Mouse (Mus musculus): Measurements from ENCODE around the gene Gm3336.
A peak's percentile ranks its signal among the peaks of the same experiment; 100 is the strongest.

The Gm3336 gene

DNA sequence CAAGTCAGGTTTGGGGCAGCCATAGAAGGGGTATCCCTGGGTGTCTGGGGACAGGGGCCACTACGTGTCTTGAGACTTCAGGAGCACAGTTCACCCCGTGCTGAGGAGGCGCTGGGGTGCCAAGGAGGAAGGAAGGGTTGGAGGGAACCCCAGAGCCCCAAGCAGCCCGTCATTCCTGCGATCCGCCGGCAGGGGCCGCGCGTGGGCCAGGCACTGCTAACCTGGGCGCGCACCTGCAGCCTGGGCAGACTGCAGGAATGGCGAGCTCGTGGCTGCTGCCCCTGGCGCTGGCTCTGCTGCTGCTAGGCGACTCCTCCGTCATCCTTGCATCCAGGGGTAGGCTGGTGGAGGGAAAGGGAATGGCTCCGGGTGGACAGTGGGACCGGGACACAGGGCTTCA lies at the start of gene Gm3336:
Gene Gm3336, plus strand, starts transcription at position 247 of the 400 bp plus-strand sequence.
- DNase-seq (ENCODE audit: low spot score in 2 of 2) = peak in 1 of 2 experiments; percentile 46

DNA sequence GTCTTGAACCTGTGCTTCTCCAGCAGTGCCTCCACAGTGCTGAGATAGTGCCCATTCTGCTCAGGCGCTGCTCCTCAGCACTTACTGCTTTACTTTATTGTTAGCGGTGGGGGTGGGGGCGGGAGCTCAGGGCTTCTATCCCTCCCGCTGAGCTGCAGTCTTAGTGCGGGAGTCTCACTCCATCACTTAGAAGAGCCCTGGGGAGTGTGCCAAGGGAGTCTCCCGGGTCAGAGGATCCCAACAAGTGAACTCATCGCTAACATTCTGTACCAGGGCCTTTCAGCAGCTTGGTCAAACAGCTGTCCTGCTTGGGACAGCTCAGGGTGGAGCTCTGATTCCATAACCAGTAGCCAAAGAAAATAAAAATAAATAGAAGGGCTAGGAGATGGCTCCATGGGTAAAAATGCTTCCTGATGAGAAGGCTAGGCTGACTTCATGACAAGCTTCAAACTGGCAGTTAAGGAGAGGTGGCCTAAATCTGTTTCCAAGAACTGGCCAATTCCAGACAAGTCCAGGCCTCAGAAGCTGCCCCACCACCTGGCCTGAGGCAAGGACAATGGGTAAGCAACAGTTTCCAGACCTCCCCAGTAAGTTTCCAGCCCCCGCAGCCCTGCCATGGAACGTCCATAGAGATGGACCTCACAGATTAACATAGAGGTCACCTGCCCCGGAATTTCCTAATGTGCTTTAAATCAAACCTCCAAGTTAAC lies 46.6 kb upstream of the Gm3336 start:
- no peak for DNase-seq (ENCODE audit: low spot score in 2 of 2)

DNA sequence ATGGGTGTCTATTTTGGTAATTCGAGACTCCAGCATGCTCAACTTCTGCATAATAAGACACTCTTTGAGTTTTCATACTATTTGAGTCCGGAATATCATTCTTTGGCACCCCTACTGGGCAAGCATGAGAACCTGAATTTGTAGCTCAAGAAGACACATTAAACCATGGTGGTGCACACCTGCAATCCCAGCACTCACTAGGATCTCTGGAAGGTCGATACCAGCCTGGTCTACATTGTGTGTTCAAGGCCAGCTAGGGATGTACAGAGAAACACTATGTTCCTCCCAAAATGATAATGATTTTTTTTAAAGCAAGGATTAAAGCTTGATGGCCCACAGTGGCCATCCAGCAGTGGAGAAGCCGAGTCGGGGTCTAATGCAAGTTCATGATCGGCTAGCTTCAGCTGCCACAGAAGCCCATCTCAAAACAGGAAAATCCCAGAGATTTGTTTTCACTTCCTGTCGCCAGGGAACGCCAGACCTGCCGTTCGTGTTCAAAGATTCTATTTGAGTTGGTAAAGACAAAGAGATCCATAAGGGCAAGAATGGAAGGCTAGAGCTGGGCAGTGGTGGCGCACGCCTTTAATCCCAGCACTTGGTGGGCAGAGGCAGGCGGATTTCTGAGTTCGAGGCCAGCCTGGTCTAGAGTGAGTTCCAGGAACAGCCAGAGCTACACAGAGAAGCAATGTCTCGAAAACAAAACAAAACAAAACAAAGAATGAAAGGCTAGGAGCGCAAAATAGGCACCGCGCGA lies 45.8 kb upstream of the Gm3336 start:
- no peak for DNase-seq (ENCODE audit: low spot score in 2 of 2)

DNA sequence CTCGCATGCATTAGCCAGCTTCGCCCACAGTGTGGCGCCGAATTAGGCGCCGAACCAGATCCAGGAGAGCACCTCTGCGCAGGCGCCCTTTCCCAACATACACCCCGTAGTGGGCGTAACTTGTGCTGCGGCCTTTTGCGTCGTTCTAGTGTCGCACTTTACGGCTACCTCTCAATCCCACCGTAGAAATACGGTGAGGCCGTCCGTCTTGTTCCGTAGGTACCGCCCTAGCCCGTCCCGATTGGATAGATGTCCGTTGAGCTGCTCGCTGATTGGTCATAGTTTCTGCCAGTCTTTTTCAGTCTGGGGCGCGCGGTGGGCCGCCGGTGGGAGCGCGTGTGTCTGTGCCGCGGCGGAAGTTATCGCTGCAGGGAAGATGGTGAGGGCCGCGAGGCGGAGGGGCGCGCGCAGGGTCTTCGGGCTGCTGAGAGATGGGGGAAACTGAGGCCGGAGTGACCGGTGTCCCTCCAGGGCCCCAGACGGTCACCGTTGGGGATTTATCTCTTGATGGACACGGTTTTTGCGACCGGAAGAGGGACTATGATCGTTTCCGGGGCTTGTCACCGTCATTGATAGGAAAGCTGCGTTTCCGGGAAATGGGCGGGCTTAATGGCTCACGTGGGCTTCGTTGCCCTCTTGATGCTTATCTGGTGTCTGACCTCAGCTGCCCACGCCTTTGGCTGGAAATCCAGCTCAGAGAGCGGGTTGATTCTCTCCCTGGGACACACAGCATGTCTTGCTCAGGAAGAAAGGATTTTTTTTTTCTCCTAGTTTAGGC lies 45.1 kb upstream of the Gm3336 start, which contains the start of gene Lsm4:
Gene Lsm4, plus strand, starts transcription at position 170 of the 778 bp plus-strand sequence.
- peak; percentile 97 to 99 for DNase-seq (ENCODE audit: low spot score in 2 of 2)

DNA sequence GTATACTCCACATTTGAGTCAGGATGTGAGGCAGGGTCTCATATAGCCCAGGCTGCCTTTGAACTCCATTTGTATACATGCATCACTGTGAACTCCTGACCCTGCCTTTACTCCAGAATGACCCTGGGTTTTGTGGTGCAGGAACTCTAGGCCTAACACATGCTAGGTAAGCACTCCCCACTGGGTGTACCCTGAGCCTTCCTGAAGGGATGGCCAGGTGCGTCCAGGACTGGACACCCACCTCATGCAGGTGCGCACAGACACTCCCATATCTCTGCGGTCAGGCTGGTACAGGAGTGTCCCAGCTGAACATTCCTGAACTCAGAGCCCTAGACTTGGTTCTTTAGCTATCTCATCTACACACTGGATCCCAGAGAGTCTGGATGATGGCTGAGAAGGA lies 44.2 kb upstream of the Gm3336 start:
- DNase-seq (ENCODE audit: low spot score in 2 of 2) = no peak

DNA sequence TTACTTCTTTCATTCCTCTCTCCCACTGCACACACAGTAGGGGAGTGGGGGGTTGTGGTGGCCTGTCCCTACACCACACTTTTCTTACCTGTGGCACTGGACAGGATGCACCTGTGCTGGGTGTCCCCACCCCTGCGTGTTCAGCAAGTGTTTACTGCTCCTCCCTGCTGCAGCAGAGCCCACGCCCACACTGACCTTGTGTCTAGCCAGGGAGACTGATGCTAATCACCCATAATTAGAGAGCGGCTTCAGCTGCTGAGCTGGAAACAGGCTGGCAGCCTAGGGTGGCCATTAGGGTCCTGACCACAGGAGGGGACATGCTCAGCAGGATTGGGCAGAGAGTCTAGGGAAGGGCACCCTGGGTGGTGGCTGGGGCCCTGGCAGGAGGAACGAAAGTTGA lies 43.6 kb upstream of the Gm3336 start:
- DNase-seq (ENCODE audit: low spot score in 2 of 2) = no peak

DNA sequence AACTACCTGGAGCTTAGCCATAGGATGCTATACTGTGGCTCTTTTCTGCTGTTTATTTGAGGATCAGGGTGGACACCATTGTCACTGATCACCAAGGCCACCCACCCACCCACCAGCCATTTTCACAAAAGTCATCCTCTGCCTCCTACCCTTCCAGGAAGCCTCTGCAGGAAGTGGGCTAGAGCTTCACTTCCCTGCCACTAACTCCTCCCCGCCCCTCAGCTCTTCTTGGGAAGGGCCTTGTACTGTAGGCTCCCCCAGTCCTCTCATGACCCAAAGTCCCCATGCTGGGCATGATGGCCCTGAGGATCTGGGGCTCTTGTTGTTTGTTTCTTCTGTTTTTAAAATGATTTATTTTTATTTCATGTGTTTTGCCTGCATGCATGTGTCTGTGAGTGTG lies 43.0 kb upstream of the Gm3336 start:
- no peak for DNase-seq (ENCODE audit: low spot score in 2 of 2)

DNA sequence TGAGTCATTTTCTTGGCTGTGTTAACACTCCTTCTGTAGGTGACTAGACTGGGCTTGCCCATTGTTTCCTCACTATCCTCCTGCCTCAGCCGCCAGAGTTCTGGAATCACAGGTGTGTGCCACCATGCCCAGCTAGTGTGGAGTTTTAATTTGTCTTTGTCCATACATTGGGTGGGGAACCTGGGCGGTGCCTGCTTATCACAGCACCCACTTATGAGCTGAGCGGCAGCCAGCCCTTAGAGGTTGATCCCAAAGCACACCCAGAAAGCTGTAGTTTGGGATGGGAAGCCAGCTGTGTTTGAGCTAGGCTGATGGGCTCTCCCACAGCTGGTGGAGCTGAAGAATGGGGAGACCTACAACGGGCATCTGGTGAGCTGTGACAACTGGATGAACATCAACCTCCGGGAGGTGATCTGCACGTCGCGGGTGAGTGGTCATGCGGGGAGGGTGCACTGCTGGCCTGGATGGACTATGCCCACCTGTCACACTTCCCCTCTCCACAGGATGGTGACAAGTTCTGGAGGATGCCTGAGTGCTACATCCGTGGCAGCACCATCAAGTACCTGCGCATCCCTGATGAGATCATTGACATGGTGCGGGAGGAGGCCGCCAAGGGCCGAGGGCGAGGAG lies 40.8 kb upstream of the Gm3336 start:
- DNase-seq (ENCODE audit: low spot score in 2 of 2) = no peak

DNA sequence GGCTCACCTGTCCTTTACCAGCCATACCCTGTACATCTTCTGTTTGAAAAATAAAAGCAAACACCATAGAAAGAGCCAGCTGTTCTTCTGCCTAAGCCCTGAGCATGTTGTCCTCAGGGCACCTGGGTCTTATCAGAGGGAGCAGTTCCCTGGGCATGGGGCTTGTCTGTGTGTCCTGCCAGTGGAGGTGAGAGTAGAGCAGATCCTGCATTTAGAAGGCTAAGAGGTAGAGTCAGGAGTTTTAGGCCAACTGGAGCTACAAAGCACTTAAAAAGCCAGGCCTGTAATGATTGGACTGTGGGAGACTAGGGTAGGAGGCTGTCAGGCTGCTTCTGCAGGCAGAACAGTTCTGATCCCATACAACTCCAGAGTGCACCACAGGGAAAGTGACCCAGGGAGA lies 39.7 kb upstream of the Gm3336 start:
- DNase-seq (ENCODE audit: low spot score in 2 of 2) = no peak

DNA sequence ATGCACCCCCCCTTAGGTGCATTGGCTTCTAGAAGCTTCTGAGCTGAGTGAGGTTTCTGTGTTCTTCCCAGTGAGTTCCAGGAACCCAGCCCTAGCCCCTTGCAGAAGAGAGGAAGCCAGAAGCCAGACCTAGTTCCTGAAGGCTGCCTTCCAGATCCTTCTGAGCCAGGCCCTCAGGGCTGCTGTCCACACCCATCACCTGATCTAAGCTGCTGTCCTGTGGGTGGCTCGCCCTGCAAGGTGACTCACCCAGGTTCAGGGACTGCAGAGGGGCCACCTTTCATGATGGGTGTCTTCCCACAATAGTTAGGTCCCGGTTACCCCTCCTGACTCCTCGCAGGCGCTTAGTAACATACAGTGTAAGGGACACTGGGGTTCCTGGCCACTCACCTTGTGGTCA lies 38.9 kb upstream of the Gm3336 start:
- DNase-seq (ENCODE audit: low spot score in 2 of 2) = no peak

DNA sequence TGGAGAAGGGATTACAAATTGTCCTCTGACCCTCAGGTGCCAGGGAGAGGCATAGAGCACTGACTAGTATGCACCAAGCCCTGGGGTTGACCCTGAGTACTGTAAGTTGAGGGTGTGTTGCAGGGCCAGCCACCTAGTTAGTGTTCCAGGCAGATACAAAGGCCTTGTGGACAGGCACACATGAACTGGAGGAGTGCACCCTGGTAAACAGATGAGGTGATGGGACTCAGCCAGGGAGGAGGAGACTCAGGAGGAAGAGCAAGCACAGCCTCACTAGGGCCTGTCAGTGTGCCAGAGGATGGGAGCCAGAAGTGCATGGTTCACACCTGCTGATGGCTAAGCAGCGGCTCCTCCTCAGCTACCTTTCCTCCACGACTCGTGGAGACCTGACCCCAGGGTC lies 38.3 kb upstream of the Gm3336 start:
- DNase-seq (ENCODE audit: low spot score in 2 of 2) = no peak

DNA sequence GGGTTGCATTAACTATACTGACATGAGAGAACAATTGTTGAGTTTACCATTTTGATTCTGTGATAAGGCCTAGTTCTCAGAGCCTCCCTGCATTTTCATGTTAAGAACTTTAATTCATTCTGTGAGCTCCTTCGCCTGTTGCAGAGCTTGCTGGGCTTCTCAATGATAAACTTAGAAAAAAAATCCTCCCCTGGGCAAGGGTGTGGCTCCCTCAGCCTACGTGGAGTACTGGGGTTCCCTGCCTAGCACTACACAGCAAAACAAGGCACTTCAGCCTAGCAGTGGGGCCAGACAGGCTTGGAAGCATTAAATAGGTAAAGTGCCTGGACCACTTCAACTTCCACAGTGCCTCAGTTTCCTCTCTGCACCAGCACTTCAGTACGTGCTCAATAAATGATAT lies 36.9 kb upstream of the Gm3336 start:
- DNase-seq (ENCODE audit: low spot score in 2 of 2) = no peak

DNA sequence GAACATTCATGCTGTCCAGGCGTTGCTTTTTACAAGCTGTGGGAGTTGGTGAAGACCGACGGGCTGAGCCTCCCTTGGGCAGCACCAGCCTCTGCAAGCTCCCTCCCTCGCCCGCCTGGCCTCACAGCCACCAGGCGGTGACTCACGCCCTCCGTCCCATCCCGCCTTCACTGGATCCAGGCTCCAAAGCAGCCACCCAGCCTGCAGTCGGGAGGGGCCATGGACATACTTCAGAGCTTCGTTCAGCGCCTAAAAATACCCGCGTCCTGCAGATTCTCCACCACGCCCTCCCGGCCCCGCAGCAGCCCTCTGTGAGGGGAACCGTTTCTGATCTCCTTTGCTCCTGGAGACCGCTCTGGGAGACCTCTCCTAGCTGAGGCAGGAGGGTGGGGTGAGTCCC lies 36.1 kb upstream of the Gm3336 start:
- no peak for DNase-seq (ENCODE audit: low spot score in 2 of 2)

DNA sequence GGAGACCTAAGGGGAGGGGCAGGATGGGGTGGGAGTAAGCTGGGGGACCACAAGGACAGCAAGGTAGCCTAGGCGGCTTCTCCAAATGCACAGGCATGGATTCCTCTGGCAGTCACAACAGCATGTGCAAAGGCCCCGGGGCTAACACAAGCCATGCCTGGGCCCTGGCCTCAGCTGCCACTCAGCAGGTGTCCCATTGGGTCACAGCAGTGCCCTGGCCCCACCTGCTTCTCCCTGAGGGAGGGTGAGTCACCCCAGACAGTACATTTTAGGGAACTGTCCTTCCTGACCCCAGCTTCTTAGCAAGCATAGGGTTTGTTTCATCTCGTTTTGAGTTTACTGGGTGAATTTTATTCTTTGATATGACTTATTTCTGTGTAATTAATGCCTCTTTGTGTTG lies 35.7 kb upstream of the Gm3336 start:
- DNase-seq (ENCODE audit: low spot score in 2 of 2) = no peak

DNA sequence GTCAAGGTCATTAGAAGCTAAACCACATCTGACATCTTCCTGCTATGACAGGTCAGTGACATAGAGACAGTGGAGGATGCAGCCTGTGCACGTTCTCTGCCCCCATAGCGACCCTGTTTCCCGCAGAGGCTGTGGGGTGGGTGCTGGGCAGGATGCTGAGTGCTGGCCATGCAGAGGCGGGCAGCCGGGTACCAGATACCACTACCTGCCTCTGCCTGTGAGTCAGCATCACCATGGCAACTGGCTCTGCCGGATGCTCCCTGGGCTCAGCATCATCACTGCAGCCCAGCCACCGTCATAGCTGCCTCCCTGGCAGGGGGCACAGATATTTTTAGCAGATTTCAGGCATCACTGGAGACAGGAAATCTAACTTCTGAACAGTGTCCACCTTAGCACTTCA lies 34.1 kb upstream of the Gm3336 start:
- peak; percentile 58 to 79 for DNase-seq (ENCODE audit: low spot score in 2 of 2)

DNA sequence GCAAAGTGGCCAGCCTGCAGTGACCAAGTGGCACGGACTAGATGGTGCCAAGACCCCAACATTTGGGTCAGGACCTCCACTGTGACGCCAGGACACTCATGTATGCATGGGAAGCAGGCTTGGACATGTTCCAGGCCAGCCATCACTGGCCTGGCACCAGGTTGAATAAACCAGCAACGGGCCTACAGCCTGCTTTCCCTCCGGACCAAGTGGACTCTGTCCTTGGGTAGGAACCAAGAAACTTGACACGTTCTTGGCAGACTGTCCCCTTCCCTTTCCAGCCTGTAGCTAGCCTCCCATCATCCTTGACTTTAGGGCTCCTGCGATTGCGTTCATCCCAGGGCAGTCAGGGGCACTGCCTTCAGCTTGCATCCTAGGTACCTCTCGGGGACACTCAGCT lies 30.8 kb upstream of the Gm3336 start:
- no peak for DNase-seq (ENCODE audit: low spot score in 2 of 2)

DNA sequence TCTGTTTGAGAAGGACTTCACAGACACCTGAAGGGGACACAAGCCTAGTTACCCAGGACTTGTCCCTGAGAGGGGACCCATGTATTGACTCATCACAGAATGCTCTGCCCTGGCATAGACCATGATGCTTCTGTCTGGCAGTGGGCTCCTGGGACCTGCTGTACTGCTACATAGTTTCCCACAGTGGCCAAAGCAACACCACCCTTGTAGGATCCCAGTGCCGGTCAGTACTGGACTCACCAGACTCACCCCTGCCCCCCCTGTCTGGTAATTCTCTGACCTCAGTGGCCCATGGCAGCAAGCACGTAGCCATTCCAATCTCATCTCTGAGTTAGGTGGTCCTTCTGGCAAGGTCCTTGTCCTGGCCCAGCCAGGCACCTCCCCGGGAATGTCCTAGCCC lies 30.2 kb upstream of the Gm3336 start:
- no peak for DNase-seq (ENCODE audit: low spot score in 2 of 2)

DNA sequence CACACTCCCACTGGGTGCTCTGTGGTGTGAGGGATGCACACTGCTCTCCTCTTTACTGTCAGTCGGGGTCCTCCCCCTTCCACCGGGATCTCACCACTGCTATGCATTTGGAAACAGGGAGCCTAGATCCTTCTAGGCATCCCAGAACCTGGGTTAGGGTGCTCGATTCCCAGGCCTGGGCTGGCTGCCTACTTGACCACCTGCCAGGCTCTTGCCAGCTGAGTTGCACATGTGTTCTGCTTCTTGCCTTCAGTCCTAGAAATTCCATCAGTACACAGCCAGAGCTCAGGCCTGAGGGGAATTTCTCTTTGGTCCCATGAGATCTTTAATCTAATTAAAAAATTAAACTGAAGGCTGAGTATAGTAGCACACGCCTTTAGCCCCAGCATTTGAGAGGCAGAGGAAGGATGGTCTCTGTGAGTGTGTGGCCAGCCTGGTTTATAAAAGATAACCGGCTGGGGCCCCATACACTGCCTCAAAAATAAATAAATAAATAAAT lies 28.4 kb upstream of the Gm3336 start:
- no peak for DNase-seq (ENCODE audit: low spot score in 2 of 2)

DNA sequence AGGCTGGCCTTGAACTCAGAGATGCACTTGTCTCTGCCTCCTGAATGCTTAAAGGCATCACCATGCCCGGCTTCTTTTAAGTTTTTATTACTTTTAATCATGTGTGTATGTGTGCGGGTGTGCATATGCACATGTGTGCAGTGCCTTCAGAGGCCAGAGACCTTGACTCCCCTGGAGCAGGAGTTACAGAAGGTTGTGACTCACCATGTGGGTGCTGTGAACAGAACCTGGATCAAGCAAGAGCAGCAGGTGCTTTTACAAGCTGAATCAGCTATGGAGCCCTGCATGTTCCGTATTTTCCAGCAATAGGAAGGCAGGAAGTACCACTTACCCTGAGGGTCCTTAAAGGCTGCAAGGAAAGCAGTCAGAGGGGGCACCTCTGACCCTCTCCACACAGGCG lies 27.1 kb upstream of the Gm3336 start:
- DNase-seq (ENCODE audit: low spot score in 2 of 2) = no peak

DNA sequence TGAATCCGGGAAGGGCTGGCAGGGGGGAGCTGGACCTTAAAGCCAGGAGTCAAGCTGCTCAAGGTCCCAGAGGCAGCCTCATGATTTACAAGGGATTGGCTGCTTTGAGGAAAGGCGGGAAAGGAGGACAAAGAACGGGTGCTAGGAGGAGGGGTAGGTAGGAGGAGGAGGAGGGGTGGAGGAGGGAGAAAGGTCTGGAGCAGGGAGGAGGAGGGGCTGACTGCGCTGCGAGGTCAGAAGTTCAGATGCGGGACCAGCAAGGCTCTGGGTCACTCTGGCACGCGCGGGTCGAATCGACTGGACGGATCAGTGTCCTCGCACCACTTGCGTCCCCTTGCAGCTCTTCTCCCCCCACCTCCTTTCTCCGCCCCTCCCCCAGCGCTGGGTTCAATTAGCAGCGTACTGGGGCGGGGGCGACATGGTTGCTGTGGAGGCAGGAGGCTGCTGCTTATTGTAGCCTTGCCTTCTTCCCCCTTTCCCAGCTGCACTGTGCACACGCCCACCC lies 26.6 kb upstream of the Gm3336 start:
- DNase-seq (ENCODE audit: low spot score in 2 of 2) = no peak

DNA sequence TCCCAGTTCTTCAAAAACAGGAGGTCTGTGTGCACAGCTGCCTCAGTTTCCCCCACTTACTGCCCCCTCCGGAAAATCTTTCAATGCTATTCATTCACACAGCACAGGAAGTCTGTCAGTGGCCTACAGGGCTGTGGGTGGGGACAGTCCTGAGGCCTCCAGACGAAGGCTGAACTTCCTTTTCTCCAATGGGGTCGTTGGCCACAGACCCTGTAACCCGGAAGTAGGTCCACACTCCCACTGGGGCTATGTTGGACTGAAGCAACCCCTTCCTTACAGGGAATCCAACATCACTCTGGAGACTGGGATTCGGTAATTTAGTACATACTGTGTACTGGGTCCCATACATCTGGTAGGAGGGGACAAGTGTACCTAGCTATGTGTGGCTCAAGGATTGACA lies 24.7 kb upstream of the Gm3336 start:
- DNase-seq (ENCODE audit: low spot score in 2 of 2) = no peak

Measured in frontal cortex, postnatal 14 days (tissue).